Mouse (Mus musculus) lung, postnatal 0 days (tissue): ENCODE measurements around the gene Abcg1.

ENCODE experiments used
- CTCF ChIP-seq: IDR thresholded peaks from 2 replicates; pipeline ENCODE4 v1.5.1; 2016; ENCODE audit warnings: antibody characterized with exemption, mild to moderate bottlenecking
- EP300 ChIP-seq: IDR thresholded peaks from 2 replicates; pipeline ENCODE4 v1.6.1; 2016; ENCODE audit warnings: antibody characterized with exemption, mild to moderate bottlenecking, control low read depth

DNA sequence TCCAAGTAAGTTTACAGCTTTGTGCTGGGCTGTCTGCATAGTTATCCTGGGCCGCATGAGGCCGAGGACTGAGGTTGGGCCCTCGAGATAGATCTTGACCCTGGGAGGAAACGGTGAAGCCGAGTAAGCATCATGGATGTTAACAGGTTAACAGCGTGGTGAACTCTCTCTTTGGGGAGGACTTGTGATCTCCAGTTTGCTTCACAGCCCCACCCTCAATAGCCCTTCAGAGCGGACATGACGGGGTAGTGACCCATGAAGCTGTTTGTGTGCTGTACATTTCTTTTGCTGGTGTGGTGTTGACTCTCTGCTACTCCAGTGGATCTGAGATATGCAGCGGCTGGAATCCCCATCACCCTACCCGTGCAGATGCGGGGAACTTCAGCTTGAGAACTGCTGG is 21.1 kb downstream of the Abcg1 start:
- TF ChIP-seq EP300: no peak
- TF ChIP-seq CTCF: no peak
